Mouse (Mus musculus) forebrain, embryonic 16.5 days (tissue): ENCODE measurements around the gene Arhgap19. TPM values are rescaled to one million over a fixed set of nuclear protein-coding genes. Genes with fewer than 3 reads are reported as not detected.

Experiments used
- ATAC-seq: fragments of 200-750 bp; cut with Nextera tagmentation; 2 replicates; pipeline ENCODE4 v1.8.0; 2017; ENCODE audit warnings: mild to moderate bottlenecking, moderate library complexity
- H3K27ac ChIP-seq: fragments of 300-500 bp; sonication (generic); 2 replicates; pipeline ENCODE4 v1.5.1; 2014; ENCODE audit warnings: low read length, control low read depth
- H3K27me3 ChIP-seq: fragments of 300-500 bp; sonication (generic); replicated peaks from 2 replicates; pipeline ENCODE4 v1.6.1; 2014; ENCODE audit warnings: low read length; ENCODE audit not compliant: control insufficient read depth, insufficient read depth
- H3K36me3 ChIP-seq: fragments of 300-500 bp; sonication (generic); 2 replicates; pipeline ENCODE4 v1.6.1; 2014; ENCODE audit not compliant: control insufficient read depth, insufficient read depth
- H3K4me1 ChIP-seq: fragments of 300-500 bp; sonication (generic); replicated peaks from 2 replicates; pipeline ENCODE4 v1.6.1; 2014; ENCODE audit warnings: low read length; ENCODE audit not compliant: control insufficient read depth, insufficient read depth
- H3K4me2 ChIP-seq: fragments of 300-500 bp; sonication (generic); 2 replicates; pipeline ENCODE4 v1.6.1; 2014; ENCODE audit warnings: mild to moderate bottlenecking, low read length, control low read depth
- H3K4me3 ChIP-seq: fragments of 300-500 bp; sonication (generic); replicated peaks from 2 replicates; pipeline ENCODE4 v1.5.1; 2014; ENCODE audit warnings: mild to moderate bottlenecking, low read length, control low read depth
- H3K9ac ChIP-seq: fragments of 300-500 bp; sonication (generic); replicated peaks from 2 replicates; pipeline ENCODE4 v1.6.1; 2014; ENCODE audit warnings: low read depth, low read length, control low read depth
- H3K9me3 ChIP-seq: fragments of 300-500 bp; sonication (generic); 2 replicates; pipeline ENCODE4 v1.6.1; 2016; ENCODE audit warnings: low read length; ENCODE audit not compliant: control insufficient read depth
- WGBS: fragments of 180-500 bp; shearing (Covaris S2); extraction: QIAGEN DNeasy Blood & Tissue Kit; methylation state at CpG from one replicate; pipeline ENCODE4 v1.1.7; 2014; 5-methylcytosine and 5-hydroxymethylcytosine counted together
- polyA plus RNA-seq: library from polyadenylated mRNA; unstranded; fragments of >200 nt; fragmentation: Nextera tagmentation; extraction: Ambion mirVana; gene quantifications from 2 replicates; pipeline ENCODE4 v1.2.1, GENCODE M21; 2015

Arhgap19 gene
- polyA plus RNA-seq, 1 experiment from 2014 or later, result 8.5 TPM

DNA sequence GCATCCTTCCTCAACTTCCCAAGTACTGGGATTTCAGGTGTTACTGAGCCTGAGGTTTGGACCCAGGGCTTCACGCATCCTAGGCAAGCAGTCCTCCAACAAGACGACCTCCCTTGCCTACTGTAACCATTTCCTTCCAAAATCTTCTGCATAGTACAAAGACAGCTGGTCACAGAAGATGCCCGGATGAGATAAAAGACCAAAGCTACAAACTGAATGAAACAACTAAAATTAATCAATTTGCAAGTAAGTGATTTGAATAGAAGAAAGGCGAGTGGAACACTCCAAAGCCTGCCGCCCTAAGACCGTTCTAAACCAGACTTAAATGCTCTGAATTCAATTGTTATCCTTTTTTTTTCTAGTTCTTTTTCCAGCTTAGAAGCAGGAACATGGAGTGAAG, 33.6 kb upstream of the Arhgap19 start:
- Histone ChIP-seq H3K4me2 (peak overlapping the region; percentile 47), H3K36me3 (no peaks in the 10 kb centered on the region), H3K9me3 (no peaks in the 10 kb centered on the region), H3K4me1 (peaks cover 43% of the 10 kb centered on the region), H3K9ac (no peak overlapping the region), H3K27me3 (no peaks in the 10 kb centered on the region), H3K27ac (peak overlapping the region; percentile 60; the same call in 1 of the 2 replicates), H3K4me3 (no peak overlapping the region)
- WGBS, result 26% methylated on average over 6 of the region's 6 CpGs
- no peak for ATAC-seq

DNA sequence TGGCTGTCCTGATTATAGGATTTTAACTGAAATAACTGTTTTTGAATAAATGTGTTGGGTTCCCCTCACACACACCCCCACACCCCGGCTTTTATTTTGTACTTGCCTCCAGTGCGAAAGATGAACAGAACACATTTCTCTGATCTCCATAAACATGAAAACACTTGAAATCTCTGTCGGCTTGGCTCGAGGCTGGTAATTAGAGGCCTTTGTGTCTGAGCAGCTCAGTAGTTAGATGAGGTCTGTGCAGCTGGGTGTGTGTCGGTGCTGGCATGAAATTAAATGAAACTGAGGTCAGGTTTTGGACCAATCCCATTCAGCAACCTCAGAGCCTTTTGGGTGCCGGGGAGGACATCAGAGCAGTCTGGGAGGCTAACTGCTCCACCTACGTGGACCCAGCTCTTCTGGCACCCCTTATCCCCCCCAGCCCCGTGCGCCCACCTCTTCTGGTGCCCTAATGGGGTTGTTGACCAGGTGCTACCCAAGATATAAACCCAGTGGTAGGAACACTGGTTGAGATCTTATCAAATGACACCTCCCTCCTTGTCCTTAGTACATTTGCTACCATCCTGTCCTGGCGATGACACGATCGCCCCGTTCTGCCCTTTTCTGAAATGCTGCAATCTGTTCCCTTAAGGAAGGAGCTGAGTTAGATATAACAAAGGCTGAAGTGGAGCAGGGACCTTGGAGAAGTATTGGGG, 30.8 kb upstream of the Arhgap19 start:
- Histone ChIP-seq H3K4me1 (peaks cover 45% of the 10 kb centered on the region), H3K4me2 (peak overlapping the region; percentile 82), H3K9ac (peak overlapping the region; percentile 81), H3K4me3 (peak overlapping the region; percentile 79), H3K27me3 (no peaks in the 10 kb centered on the region), H3K36me3 (no peaks in the 10 kb centered on the region), H3K9me3 (no peaks in the 10 kb centered on the region), H3K27ac (peak overlapping the region; percentile 82)
- WGBS, result 41% methylated on average over 13 of the region's 13 CpGs
- no peak for ATAC-seq

- ATAC-seq, result no peak
- Histone ChIP-seq H3K9me3 (no peaks in the 10 kb centered on the region), H3K9ac (peak overlapping the region; percentile 81), H3K4me3 (peak overlapping the region; percentile 79), H3K27me3 (no peaks in the 10 kb centered on the region), H3K4me1 (peaks cover 45% of the 10 kb centered on the region), H3K27ac (peak overlapping the region; percentile 82), H3K4me2 (peak overlapping the region; percentile 82), H3K36me3 (no peaks in the 10 kb centered on the region)
- WGBS, result 7% methylated on average over 14 of the region's 14 CpGs
Observed at GRCm38 (mm10) chr19:41831718-41832391, 30.0 kb upstream of the Arhgap19 start.

DNA sequence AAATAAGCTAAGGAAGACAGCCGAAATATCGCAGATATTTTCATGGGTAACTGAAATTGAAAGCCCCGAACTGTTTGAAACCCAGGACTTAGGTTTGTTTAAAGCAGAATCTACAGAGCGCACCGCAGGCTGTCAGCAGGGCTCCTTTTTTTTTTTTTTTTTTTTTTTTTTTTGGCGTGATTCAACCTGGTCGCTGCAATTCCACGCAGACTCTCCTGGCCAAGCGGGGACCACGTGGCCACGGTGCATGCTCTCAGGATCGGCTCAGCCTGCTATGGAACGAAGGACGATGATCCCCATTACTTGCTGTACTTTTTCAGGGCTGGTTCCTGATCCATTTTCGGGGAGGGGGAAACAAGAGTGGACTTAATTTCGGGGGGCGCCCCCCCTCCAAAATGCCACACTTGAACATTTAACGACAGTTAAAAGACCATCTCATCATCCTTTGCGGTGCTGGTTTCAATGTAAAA, 29.3 kb upstream of the Arhgap19 start:
- under 1% methylated on average over 19 of the region's 19 CpGs for WGBS
- H3K27me3 ChIP-seq, result no peaks in the 10 kb centered on the region
- ATAC-seq, result no peak

DNA sequence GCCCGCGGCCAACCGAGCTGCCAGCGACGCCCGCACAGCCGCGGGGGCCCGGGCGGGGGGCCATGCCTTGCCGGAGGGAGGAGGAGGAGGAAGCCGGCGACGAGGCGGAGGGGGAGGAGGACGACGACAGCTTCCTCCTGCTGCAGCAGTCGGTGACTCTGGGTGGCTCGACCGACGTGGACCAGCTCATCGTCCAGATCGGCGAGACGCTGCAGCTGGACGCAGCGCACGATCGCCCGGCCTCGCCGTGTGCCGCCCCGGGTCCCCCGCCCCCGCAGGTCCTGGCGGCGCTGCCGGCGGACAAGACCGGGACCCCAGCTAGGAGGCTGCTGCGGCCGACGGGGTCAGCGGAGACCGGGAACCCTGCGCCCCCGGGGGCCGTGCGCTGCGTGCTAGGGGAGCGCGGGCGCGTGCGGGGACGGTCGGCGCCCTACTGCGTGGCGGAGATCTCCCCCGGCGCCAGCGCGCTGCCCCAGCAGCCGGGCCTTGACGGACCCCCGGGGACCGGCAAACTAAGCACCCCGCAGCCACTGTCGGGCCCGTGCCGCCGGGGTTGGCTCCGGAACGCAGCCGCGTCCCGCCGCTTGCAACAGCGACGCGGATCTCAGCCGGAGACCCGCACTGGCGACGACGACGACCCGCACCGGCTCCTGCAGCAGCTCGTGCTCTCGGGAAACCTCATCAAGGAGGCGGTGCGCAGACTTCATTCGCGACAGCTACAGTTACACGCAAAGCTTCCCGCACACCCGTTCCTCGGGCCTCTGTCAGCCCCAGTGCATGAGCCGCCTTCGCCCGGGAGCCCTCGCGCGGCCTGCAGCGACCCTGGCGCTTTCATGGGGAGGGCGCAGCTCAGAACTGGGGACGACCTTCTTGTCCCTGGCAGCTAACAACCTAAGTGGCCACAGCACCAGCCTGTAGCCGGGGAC, 28.5 kb upstream of the Arhgap19 start:
- H3K4me3 ChIP-seq, result peak overlapping the region; percentile 79
- under 1% methylated on average over 103 of the region's 112 CpGs for WGBS
- H3K9ac ChIP-seq, result peak overlapping the region; percentile 81
- H3K27ac ChIP-seq, result peak overlapping the region; percentile 98
- ATAC-seq, result peak; percentile 57
- H3K27me3 ChIP-seq, result no peaks in the 10 kb centered on the region
- peaks cover 34% of the 10 kb centered on the region for H3K4me1 ChIP-seq
- H3K9me3 ChIP-seq, result no peaks in the 10 kb centered on the region
- H3K4me2 ChIP-seq, result peak overlapping the region; percentile 82
- H3K36me3 ChIP-seq, result no peaks in the 10 kb centered on the region

More for the DNA sequence above, 29.3 kb upstream of the Arhgap19 start:
- Histone ChIP-seq H3K4me3 (peak overlapping the region; percentile 79), H3K4me2 (peak overlapping the region; percentile 82), H3K9ac (peak overlapping the region; percentile 81), H3K4me1 (peaks cover 41% of the 10 kb centered on the region), H3K9me3 (no peaks in the 10 kb centered on the region), H3K27ac (peak overlapping the region; percentile 98), H3K36me3 (no peaks in the 10 kb centered on the region)

GRCm38 (mm10) chr19:41829381-41830105, 27.7 kb upstream of the Arhgap19 start, which contains the start of gene Frat1:
Frat1 (plus strand) TSS chr19:41829970.
- Histone ChIP-seq H3K9ac (peak within 1 kb of the TSS; percentile 81), H3K4me2 (peak within 1 kb of the TSS; percentile 82), H3K4me3 (peak within 1 kb of the TSS; percentile 79), H3K27me3 (no peaks in the 10 kb centered on the region), H3K4me1 (peaks cover 29% of the 10 kb centered on the region), H3K36me3 (no peaks in the 10 kb centered on the region), H3K9me3 (no peaks in the 10 kb centered on the region), H3K27ac (peak within 1 kb of the TSS; percentile 98)
- WGBS, result under 1% methylated on average over 38 of the region's 39 CpGs
- ATAC-seq, result peak; percentile 94

DNA sequence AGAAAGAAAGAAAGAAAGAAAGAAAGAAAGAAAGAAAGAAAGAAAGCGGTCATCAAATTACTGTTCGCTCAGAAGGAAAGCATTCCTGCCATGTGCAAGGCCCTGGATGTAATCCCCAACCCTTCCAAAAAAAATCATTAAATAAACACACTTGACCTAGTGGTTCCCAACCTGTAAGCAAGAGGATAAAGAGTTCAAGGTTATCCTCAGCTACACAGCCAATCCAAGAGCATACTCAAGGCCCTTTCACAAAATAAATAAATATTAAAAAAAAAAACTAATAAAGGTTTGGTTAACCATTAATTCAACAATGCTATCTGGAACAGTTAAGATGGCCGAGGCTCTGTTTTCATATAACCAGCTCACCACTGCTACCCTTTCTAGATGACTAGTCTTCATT, 27.1 kb upstream of the Arhgap19 start:
- Histone ChIP-seq H3K4me2 (peak overlapping the region; percentile 82), H3K4me1 (peaks cover 29% of the 10 kb centered on the region), H3K27ac (peak overlapping the region; percentile 78), H3K9ac (peak overlapping the region; percentile 56), H3K9me3 (no peaks in the 10 kb centered on the region), H3K27me3 (no peaks in the 10 kb centered on the region), H3K4me3 (peak overlapping the region; percentile 79), H3K36me3 (no peaks in the 10 kb centered on the region)
- WGBS, result 61% methylated on average over 3 of the region's 3 CpGs
- ATAC-seq, result no peak

DNA sequence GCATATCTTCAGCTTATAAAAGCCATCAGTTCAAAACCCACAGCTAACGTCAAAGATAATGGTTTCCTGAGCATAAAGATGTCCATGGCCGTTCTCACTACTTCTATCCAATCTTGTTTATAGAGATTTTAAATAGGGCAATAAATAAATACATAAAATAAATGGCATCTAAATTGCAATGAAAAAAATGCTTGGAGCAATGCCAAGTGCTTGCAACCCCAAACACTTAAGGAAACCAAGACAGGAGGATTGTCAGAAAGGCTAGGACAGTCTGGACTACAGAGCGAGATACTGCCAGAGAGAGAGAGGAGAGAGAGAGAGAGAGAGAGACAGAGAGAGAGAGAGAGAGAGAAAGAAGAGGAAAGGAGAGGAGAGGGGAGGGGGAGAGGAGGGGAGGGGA, 24.7 kb upstream of the Arhgap19 start:
- Histone ChIP-seq H3K9ac (no peak overlapping the region), H3K4me3 (no peak overlapping the region), H3K36me3 (no peaks in the 10 kb centered on the region), H3K27me3 (no peaks in the 10 kb centered on the region), H3K27ac (no peak overlapping the region), H3K4me2 (no peak overlapping the region), H3K4me1 (peaks cover 7% of the 10 kb centered on the region), H3K9me3 (no peaks in the 10 kb centered on the region)
- ATAC-seq, result no peak
- 79% methylated on average over 2 of the region's 3 CpGs for WGBS
